Mouse (Mus musculus) kidney, postnatal 10 days (tissue): Measurements from ENCODE around the gene Cphx1.
"Not testable (repeated sequence)": the region's sequence is repeated elsewhere in the genome, so short reads cannot be mapped to it uniquely, and the experiment has no call there.

ENCODE experiments used
- DNase-seq: peaks from one replicate; pipeline ENCODE4 v3.0.0; 2021; ENCODE audit warnings: mixed read lengths

Gene Cphx1

GRCm38 (mm10) chr14:25938004-25938403, at the start of gene Cphx1:
Gene Cphx1 (plus strand): TSS chr14:25938304.
- DNase-seq, result not testable (repeated sequence)

- not testable (repeated sequence) for DNase-seq
These were observed 43.5 kb upstream of the Cphx1 start for GRCm38 (mm10) chr14:25894566-25894965.

DNA sequence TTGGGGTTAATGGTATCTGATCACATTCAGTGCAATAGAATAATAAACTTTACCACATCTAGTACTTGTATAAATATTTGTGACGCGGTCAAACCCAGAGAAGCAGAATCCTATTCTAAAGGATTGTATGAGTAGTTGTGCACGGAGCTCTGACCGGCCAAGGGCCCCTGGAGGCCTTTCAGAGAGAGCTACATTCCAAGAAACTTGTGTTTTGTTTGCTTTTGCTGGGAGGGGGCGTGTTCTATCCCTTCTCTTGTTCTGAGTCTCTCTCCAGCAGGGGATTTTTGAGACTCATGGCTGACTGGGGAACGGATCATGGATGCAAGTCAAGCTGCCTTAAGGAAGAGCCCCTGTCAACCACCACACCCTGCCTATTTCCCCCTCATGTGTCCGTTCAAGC, 42.4 kb upstream of the Cphx1 start:
- DNase-seq, result not testable (repeated sequence)

GRCm38 (mm10) chr14:25903000-25903399, 35.1 kb upstream of the Cphx1 start, which contains the start of gene Plac9a:
Gene Plac9a (minus strand): TSS chr14:25903100.
- not testable (repeated sequence) for DNase-seq

GRCm38 (mm10) chr14:25905243-25905642, 32.9 kb upstream of the Cphx1 start:
- DNase-seq, result not testable (repeated sequence)

DNA sequence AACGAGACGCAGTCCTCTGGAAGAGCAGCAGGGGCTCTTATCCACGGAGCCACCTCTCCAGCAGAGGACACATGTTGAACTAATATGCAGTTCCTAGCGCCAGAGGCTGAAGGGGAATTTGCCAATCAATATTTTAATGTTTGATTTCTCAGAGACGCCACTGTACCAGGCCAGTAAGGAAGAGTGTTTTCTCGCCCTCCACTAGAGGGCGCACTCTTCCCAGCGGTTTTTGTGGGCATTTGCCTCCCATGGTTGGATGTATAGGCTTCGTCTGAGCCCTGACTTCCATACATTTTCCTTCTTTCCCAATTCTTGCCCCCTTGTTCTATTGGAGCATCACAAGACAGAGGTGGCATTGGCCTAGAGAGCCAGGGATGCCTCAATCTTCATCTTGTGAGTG, 30.8 kb upstream of the Cphx1 start:
- DNase-seq, result not testable (repeated sequence)

DNA sequence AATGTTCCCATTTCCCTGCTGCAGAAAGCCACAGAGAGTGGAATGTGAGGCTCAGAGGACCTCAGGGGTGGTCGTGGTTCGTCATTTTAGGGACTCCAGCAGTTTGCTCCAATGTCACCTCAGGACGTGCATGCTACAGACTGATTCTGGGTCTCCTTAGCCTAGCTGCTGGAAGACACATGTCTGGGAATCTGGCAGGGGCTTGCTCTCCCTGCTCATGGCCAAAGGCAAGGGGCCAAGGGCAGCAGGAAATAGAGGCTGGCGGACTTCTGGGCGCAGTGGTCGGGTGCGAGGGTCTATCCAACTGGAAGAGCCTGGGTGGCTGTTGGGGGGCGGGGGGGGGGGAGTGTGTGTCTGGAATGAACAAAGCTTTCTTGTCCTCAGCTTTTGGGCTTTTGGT, 29.1 kb upstream of the Cphx1 start:
- DNase-seq, result not testable (repeated sequence)

DNA sequence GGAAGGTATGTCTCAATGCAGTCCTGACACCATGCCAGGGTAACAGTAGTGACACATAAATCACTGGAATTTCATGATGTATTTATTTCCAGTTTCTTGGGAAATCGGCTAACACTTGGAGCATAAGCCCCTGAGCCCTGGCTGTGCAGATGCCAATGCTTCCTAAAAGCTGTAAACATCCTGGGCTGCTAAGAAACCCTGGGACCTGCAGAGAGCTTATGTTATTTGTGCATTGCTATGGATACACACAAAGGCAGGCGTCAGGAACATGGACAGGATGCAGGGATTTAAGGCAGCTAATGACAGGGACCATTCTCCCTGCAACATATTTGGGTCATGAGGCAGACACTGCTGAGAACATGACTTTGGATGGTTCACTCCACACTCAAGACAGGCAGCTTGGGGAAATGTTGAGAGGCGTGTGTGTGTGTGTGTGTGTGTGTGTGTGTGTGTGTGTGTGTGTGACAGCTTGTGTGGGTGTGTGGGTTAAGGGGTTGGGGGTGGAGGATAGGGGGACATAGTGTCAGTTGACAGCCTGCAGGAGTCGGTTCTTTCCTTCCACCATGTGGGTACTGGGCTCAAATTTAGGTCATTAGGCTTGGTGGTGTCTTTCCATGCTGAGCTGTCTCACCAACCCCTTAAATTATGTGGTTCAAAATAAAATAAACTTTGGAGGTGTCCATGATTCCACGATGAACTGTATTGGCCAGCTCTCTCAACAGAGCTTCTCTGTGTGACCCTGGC, 19.5 kb upstream of the Cphx1 start:
- DNase-seq, result not testable (repeated sequence)

- not testable (repeated sequence) for DNase-seq
These were observed 11.1 kb upstream of the Cphx1 start for GRCm38 (mm10) chr14:25926814-25927561.

GRCm38 (mm10) chr14:25927562-25927881, 10.6 kb upstream of the Cphx1 start, which contains the start of gene Tmem254a:
Gene Tmem254a (minus strand): TSS chr14:25927672.
- DNase-seq, result not testable (repeated sequence)

- DNase-seq, result not testable (repeated sequence)
These were observed 1.1 kb upstream of the Cphx1 start for GRCm38 (mm10) chr14:25936867-25937630.

GRCm38 (mm10) chr14:25957861-25958260, 19.8 kb downstream of the Cphx1 start:
- DNase-seq, result not testable (repeated sequence)

DNA sequence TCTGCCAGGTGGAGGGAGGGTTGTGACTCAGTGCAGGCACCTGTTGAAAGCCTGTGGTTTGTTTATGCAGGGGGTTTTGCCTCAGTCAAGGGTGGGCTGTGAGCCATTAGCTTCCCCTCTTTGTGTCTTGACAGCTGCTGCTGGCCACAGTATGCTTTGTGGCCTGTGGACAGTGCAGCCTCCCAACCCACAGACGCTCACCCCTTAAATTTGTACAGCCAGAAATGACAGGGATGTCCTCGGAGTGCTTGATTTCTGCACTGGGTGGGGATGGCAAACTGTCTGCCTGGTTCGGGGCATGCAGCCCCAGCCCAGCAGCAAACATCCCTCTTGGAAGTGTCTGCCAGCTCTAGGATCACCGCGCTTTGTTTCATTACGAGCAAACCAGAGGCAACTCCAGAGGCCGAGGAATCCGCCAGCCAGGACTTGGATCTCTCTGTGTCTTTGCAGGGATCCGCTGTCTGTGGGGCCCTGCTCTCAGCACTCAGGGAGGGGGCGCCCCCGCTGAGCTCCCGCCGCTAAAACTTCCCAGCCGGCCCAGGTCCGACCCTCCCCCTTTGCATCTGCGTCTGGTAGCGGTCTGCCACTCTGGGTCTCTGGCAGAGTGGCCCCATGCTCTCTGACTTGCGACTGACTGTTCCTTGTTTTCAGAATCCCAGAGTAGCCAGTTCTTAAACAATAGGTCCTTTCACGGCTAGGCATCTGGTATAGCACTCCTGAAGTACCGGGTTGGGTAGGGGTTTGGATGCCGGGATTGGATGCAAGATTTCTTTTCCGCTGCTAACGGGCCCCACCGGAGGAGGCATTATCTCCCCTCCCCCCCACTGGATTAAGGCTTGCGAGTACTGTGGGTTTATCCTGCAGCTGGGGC, 40.5 kb downstream of the Cphx1 start, which contains the start of gene Duxbl1:
TSS of gene Duxbl1 (plus strand) at position 207 of the 871 bp plus-strand sequence.
- DNase-seq, result not testable (repeated sequence)

DNA sequence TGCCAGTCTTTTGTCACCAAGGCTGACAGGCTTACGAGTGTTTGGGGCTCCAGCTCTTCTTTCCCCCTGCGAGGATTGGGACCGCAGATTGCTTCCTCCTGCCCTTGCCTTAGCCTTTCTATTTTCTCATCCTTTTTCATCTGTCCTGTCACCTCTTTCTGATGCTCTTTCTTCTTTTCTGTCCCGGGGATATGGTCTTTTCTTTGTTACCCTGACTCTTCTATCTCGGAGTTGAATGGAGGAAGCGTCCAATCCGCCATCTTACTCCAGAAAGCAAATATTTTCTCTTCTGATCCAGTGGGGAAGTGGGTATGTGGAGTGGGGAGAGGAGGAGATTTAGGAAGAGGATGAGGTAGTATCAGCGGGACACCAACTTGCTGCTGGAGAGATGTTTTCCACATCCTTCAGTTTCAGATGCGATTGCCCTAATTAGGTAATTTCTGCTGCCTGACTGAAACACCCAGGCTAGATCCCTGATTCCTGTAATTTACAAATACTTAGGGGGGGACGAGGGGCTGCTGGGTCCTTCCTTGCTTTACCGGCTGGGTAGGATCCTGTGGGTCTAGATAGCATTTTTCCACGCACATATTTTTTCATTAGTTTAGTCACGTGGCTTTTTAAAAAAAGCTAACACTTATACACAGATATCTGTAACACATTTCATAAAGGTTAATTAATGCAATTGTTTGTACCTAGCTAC, 41.3 kb downstream of the Cphx1 start:
- not testable (repeated sequence) for DNase-seq

- peak; percentile 34 for DNase-seq
These were observed 43.8 kb downstream of the Cphx1 start for GRCm38 (mm10) chr14:25981880-25982279.
